Mouse (Mus musculus): Measurements from ENCODE around the gene 4931422A03Rik. TPM values are rescaled to one million over a fixed set of nuclear protein-coding genes. Genes with fewer than 3 reads are reported as not detected.

Gene 4931422A03Rik
- polyA plus RNA-seq, 1 experiment, result 0.11 TPM

GRCm38 (mm10) chr2:104035595-104035994 is 7.4 kb upstream of the 4931422A03Rik start:
- Histone ChIP-seq H3ac (ENCODE audit: control insufficient read depth, insufficient read length, low read depth) (no peak overlapping the region), H3K36me3 (ENCODE audit: control insufficient read depth, insufficient read depth) (peaks cover 48% of the 10 kb centered on the region), H3K27me3 (ENCODE audit: control insufficient read depth, insufficient read depth, insufficient read length) (no peaks in the 10 kb centered on the region), H3K79me3 (ENCODE audit: low read depth) (peaks cover under 1% of the 10 kb centered on the region), H3K4me3 (ENCODE audit: insufficient read depth, poor library complexity, severe bottlenecking) (no peak overlapping the region), H3K79me2 (ENCODE audit: control insufficient read depth, insufficient read depth) (peaks cover 2% of the 10 kb centered on the region)
- no peak for TF ChIP-seq FOSL1 (IDR thresholded peaks at IDR 0.05; ENCODE audit: insufficient read depth, low read length, poor library complexity, severe bottlenecking)

- Histone ChIP-seq H3K4me3 (ENCODE audit: insufficient read depth, poor library complexity, severe bottlenecking) (no peak overlapping the region), H3K27me3 (ENCODE audit: control insufficient read depth, insufficient read depth, insufficient read length) (no peaks in the 10 kb centered on the region), H3K36me3 (ENCODE audit: control insufficient read depth, insufficient read depth) (peaks cover 45% of the 10 kb centered on the region), H3K79me2 (ENCODE audit: control insufficient read depth, insufficient read depth) (peaks cover 8% of the 10 kb centered on the region), H3ac (ENCODE audit: control insufficient read depth, insufficient read length, low read depth) (no peak overlapping the region), H3K79me3 (ENCODE audit: low read depth) (peaks cover 3% of the 10 kb centered on the region)
- TF ChIP-seq CTCF (IDR thresholded peaks at IDR 0.05; ENCODE audit: control insufficient read depth, insufficient read depth, insufficient read length), result peak; percentile 66
- no peak for TF ChIP-seq FOSL1 (IDR thresholded peaks at IDR 0.05; ENCODE audit: insufficient read depth, low read length, poor library complexity, severe bottlenecking)
These were observed 6.8 kb upstream of the 4931422A03Rik start for GRCm38 (mm10) chr2:104034832-104035472.

GRCm38 (mm10) chr2:104032056-104032455 is 3.9 kb upstream of the 4931422A03Rik start:
- TF ChIP-seq USF1 (IDR thresholded peaks at IDR 0.05; ENCODE audit: low read depth), result no peak
- no peak for TF ChIP-seq MYOG (IDR thresholded peaks at IDR 0.05; ENCODE audit: control insufficient read depth, extremely low read depth, insufficient read length)
- TF ChIP-seq CTCF (IDR thresholded peaks at IDR 0.05; ENCODE audit: control insufficient read depth, insufficient read depth, insufficient read length), result no peak
- no peak for TF ChIP-seq MYOD1 (IDR thresholded peaks at IDR 0.05; ENCODE audit: control insufficient read depth, insufficient read length, low read depth)
- TF ChIP-seq FOSL1 (IDR thresholded peaks at IDR 0.05; ENCODE audit: insufficient read depth, low read length, poor library complexity, severe bottlenecking), result no peak
- TF ChIP-seq CEBPB (IDR thresholded peaks at IDR 0.05; ENCODE audit: low read depth), result no peak
- no peak for TF ChIP-seq MAX (IDR thresholded peaks at IDR 0.05)
- peaks cover 31% of the 10 kb centered on the region for H3K79me2 ChIP-seq (ENCODE audit: control insufficient read depth, insufficient read depth)
- peaks cover 37% of the 10 kb centered on the region for H3K36me3 ChIP-seq (ENCODE audit: control insufficient read depth, insufficient read depth)
- no peak overlapping the region for H3K4me3 ChIP-seq (ENCODE audit: insufficient read depth, poor library complexity, severe bottlenecking)
- no peak overlapping the region for H3ac ChIP-seq (ENCODE audit: control insufficient read depth, insufficient read length, low read depth)
- no peaks in the 10 kb centered on the region for H3K27me3 ChIP-seq (ENCODE audit: control insufficient read depth, insufficient read depth, insufficient read length)
- peaks cover 9% of the 10 kb centered on the region for H3K79me3 ChIP-seq (ENCODE audit: low read depth)

DNA sequence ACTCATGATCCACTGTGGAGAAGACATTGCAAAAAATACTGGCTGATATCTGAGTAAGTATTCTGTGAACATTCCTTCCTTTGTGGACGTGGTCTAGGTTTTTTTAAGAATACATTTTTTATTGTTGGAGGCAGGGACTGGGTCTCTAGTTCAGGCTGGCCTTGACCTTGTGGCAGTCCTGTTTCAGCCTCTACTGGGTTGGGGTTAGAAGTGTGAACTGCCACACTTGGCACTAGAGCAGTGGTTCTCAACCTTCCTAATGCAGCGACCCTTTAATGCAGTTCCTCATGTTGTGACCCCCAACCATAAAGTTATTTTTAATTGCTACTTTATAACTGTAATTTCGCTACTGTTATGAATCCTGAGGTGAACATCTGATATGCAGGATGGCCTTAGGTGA is 2.2 kb upstream of the 4931422A03Rik start:
- Histone ChIP-seq H3K4me3 (ENCODE audit: insufficient read depth, poor library complexity, severe bottlenecking) (no peak overlapping the region), H3K36me3 (ENCODE audit: control insufficient read depth, insufficient read depth) (peaks cover 26% of the 10 kb centered on the region), H3K79me3 (ENCODE audit: low read depth) (peaks cover 9% of the 10 kb centered on the region), H3ac (ENCODE audit: control insufficient read depth, insufficient read length, low read depth) (no peak overlapping the region), H3K27me3 (ENCODE audit: control insufficient read depth, insufficient read depth, insufficient read length) (no peaks in the 10 kb centered on the region), H3K79me2 (ENCODE audit: control insufficient read depth, insufficient read depth) (peaks cover 31% of the 10 kb centered on the region)
- no peak for TF ChIP-seq MYOD1 (IDR thresholded peaks at IDR 0.05; ENCODE audit: control insufficient read depth, insufficient read length, low read depth)
- TF ChIP-seq USF1 (IDR thresholded peaks at IDR 0.05; ENCODE audit: low read depth), result no peak
- no peak for TF ChIP-seq MAX (IDR thresholded peaks at IDR 0.05)
- TF ChIP-seq MYOG (IDR thresholded peaks at IDR 0.05; ENCODE audit: control insufficient read depth, extremely low read depth, insufficient read length), result no peak
- no peak for TF ChIP-seq CEBPB (IDR thresholded peaks at IDR 0.05; ENCODE audit: low read depth)

DNA sequence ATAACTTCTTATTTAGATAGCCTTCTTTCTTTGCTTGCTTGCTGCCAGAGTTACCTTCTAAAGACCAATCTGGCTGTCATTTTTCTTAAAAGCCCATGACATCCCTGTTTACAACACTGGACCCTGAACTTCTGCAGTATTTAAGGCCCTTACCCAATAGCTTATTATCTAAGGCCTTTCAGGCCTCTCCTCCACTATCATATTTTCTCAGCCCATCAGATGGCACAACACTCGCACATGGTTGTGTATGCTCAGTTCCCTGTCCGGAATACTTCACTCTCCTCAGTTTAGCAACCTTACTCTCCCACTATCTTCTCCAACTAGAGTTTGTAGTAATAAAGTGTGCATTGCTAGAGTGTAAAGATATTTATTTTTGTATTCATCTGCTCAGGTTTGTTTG is 913 bp upstream of the 4931422A03Rik start:
- peaks cover 31% of the 10 kb centered on the region for H3K79me2 ChIP-seq (ENCODE audit: control insufficient read depth, insufficient read depth)
- peaks cover 9% of the 10 kb centered on the region for H3K79me3 ChIP-seq (ENCODE audit: low read depth)
- H3K36me3 ChIP-seq (ENCODE audit: control insufficient read depth, insufficient read depth), result peaks cover 18% of the 10 kb centered on the region
- H3K4me3 ChIP-seq (ENCODE audit: insufficient read depth, poor library complexity, severe bottlenecking), result no peak overlapping the region
- no peak overlapping the region for H3ac ChIP-seq (ENCODE audit: control insufficient read depth, insufficient read length, low read depth)
- no peaks in the 10 kb centered on the region for H3K27me3 ChIP-seq (ENCODE audit: control insufficient read depth, insufficient read depth, insufficient read length)
- TF ChIP-seq MYOD1 (IDR thresholded peaks at IDR 0.05; ENCODE audit: control insufficient read depth, insufficient read length, low read depth) (no peak), MYOG (IDR thresholded peaks at IDR 0.05; ENCODE audit: control insufficient read depth, extremely low read depth, insufficient read length) (no peak), MAX (IDR thresholded peaks at IDR 0.05) (no peak), CTCF (IDR thresholded peaks at IDR 0.05; ENCODE audit: control insufficient read depth, insufficient read depth, insufficient read length) (no peak), CEBPB (IDR thresholded peaks at IDR 0.05; ENCODE audit: low read depth) (no peak), FOSL1 (IDR thresholded peaks at IDR 0.05; ENCODE audit: insufficient read depth, low read length, poor library complexity, severe bottlenecking) (no peak), USF1 (IDR thresholded peaks at IDR 0.05; ENCODE audit: low read depth) (no peak)

DNA sequence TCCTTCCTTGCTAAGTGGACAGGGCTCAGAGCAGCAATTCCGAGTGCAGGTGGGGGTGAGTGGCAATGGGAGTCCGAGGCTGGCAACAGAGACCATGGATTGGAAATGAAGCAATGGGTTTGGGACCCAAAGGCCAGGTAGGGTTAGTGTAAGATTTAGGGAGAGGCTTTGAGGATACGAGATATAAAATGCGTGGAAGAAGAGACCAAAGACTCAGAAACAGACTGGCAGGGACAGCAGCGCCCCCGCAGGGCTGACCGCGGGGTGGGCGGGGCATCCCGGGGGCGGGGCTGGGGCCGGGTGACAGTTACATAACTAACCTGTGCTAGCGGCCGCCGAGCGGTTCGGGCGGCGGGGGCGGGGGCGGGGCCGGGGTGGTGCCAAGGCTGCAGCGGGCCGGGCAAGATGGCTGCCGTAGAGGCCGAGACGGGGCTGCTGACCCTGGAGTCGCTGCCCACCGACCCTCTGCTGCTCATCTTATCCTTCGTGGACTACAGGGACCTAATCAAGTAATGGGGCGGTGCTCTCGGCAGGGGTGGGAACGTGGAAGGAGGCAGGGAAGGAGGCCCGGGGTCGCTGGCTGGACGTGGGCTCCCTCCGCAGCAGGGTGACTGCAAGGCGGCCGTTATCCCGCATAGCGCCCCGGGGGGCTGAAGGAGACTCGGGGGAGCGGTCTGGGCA is 563 bp downstream of the 4931422A03Rik start, which contains the start of gene Fbxo3:
Gene Fbxo3, plus strand, starts transcription at position 264 of the 681 bp plus-strand sequence.
- H3K4me3 ChIP-seq (ENCODE audit: insufficient read depth, poor library complexity, severe bottlenecking), result peak within 1 kb of the TSS; percentile 92
- H3ac ChIP-seq (ENCODE audit: control insufficient read depth, insufficient read length, low read depth), result peak within 1 kb of the TSS; percentile 80
- peaks cover 31% of the 10 kb centered on the region for H3K79me2 ChIP-seq (ENCODE audit: control insufficient read depth, insufficient read depth)
- H3K36me3 ChIP-seq (ENCODE audit: control insufficient read depth, insufficient read depth), result peaks cover 8% of the 10 kb centered on the region
- H3K79me3 ChIP-seq (ENCODE audit: low read depth), result peaks cover 9% of the 10 kb centered on the region
- peaks cover 3% of the 10 kb centered on the region for H3K27me3 ChIP-seq (ENCODE audit: control insufficient read depth, insufficient read depth, insufficient read length)
- TF ChIP-seq FOSL1 (IDR thresholded peaks at IDR 0.05; ENCODE audit: insufficient read depth, low read length, poor library complexity, severe bottlenecking), result no peak

Data from C2C12 (cell line).